Mouse (Mus musculus) macrophage (primary cell): ENCODE measurements around the gene Gm10837. TPM values are rescaled to one million over a fixed set of nuclear protein-coding genes. Genes with fewer than 3 reads are reported as not detected.
"Not testable (repeated sequence)": the region's sequence is repeated elsewhere in the genome, so short reads cannot be mapped to it uniquely, and the experiment has no call there.

Experiments
- H3K27ac ChIP-seq: fragments of 350-480 bp; formaldehyde crosslinking; 2 replicates; pipeline ENCODE4 v1.9.0; 2021
- H3K36me3 ChIP-seq: fragments of 350-480 bp; formaldehyde crosslinking; 2 replicates; pipeline ENCODE4 v1.9.0; 2021; ENCODE audit errors: inconsistent target
- H3K4me3 ChIP-seq: fragments of 350-480 bp; formaldehyde crosslinking; 2 replicates; pipeline ENCODE4 v1.9.0; 2021; ENCODE audit errors: inconsistent target
- H3K79me2 ChIP-seq: fragments of 350-480 bp; formaldehyde crosslinking; 2 replicates; pipeline ENCODE4 v1.9.0; 2021; ENCODE audit errors: inconsistent target
- WGBS: methylation state at CpG from one replicate; pipeline ENCODE4 v1.1.7; 2026; ENCODE audit warnings: inconsistent platforms; ENCODE audit not compliant: missing documents; 5-methylcytosine and 5-hydroxymethylcytosine counted together
- polyA plus RNA-seq: library from polyadenylated mRNA; stranded (reverse); fragments of 250-400 nt; gene quantifications from 3 replicates; pipeline ENCODE4 v1.2.4, GENCODE M21; 2018; ENCODE audit warnings: inconsistent platforms

Gene Gm10837
- polyA plus RNA-seq, 1 experiment from 2014 or later: not detected

GRCm38 (mm10) chr14:122461500-122461899, 28.9 kb upstream of the Gm10837 start:
- 83% methylated on average over 3 of the region's 3 CpGs for WGBS
- Histone ChIP-seq H3K27ac (no peak overlapping the region), H3K36me3 (no peaks in the 10 kb centered on the region), H3K79me2 (no peaks in the 10 kb centered on the region), H3K4me3 (no peak overlapping the region)

- Histone ChIP-seq H3K36me3 (no peaks in the 10 kb centered on the region), H3K4me3 (no peak overlapping the region), H3K27ac (no peak overlapping the region), H3K79me2 (no peaks in the 10 kb centered on the region)
- 82% methylated on average over 9 of the region's 9 CpGs for WGBS
These were observed 28.4 kb upstream of the Gm10837 start for GRCm38 (mm10) chr14:122461966-122462365.

GRCm38 (mm10) chr14:122462689-122463079, 27.7 kb upstream of the Gm10837 start:
- WGBS: 78% methylated on average over 16 of the region's 17 CpGs
- H3K36me3 ChIP-seq: no peaks in the 10 kb centered on the region
- no peak overlapping the region for H3K27ac ChIP-seq
- H3K79me2 ChIP-seq: no peaks in the 10 kb centered on the region
- H3K4me3 ChIP-seq: no peak overlapping the region

- no peaks in the 10 kb centered on the region for H3K79me2 ChIP-seq
- H3K4me3 ChIP-seq: no peak overlapping the region
- 10% methylated on average over 35 of the region's 40 CpGs for WGBS
- H3K36me3 ChIP-seq: no peaks in the 10 kb centered on the region
- H3K27ac ChIP-seq: no peak overlapping the region
These were observed 27.2 kb upstream of the Gm10837 start for GRCm38 (mm10) chr14:122463080-122463691.

GRCm38 (mm10) chr14:122463734-122464341, 26.5 kb upstream of the Gm10837 start:
- WGBS: 2% methylated on average over 56 of the region's 58 CpGs
- H3K79me2 ChIP-seq, H3K36me3 ChIP-seq, H3K27ac ChIP-seq, H3K4me3 ChIP-seq: not testable (repeated sequence)

GRCm38 (mm10) chr14:122464351-122464762, 26.0 kb upstream of the Gm10837 start:
- WGBS: 2% methylated on average over 47 of the region's 62 CpGs
- no peaks in the 10 kb centered on the region for H3K79me2 ChIP-seq
- no peak overlapping the region for H3K27ac ChIP-seq
- no peaks in the 10 kb centered on the region for H3K36me3 ChIP-seq
- H3K4me3 ChIP-seq: no peak overlapping the region

- Histone ChIP-seq H3K36me3 (no peaks in the 10 kb centered on the region), H3K4me3 (no peak within 1 kb of the TSS), H3K27ac (no peak within 1 kb of the TSS), H3K79me2 (no peaks in the 10 kb centered on the region)
- WGBS: 1% methylated on average over 54 of the region's 62 CpGs
These were observed 25.3 kb upstream of the Gm10837 start, which contains the start of gene Zic5 for GRCm38 (mm10) chr14:122464763-122465741. Gene Zic5, minus strand, starts transcription at chr14:122465677.

GRCm38 (mm10) chr14:122465931-122466490, 24.4 kb upstream of the Gm10837 start:
- Histone ChIP-seq H3K36me3 (no peaks in the 10 kb centered on the region), H3K4me3 (no peak overlapping the region), H3K79me2 (no peaks in the 10 kb centered on the region), H3K27ac (no peak overlapping the region)
- WGBS: 34% methylated on average over 13 of the region's 13 CpGs

GRCm38 (mm10) chr14:122466756-122467362, 23.5 kb upstream of the Gm10837 start:
- H3K79me2 ChIP-seq: no peaks in the 10 kb centered on the region
- H3K4me3 ChIP-seq: no peak overlapping the region
- WGBS: 57% methylated on average over 6 of the region's 7 CpGs
- H3K36me3 ChIP-seq: no peaks in the 10 kb centered on the region
- no peak overlapping the region for H3K27ac ChIP-seq

- 14% methylated on average over 23 of the region's 23 CpGs for WGBS
- Histone ChIP-seq H3K27ac (no peak overlapping the region), H3K79me2 (no peaks in the 10 kb centered on the region), H3K36me3 (no peaks in the 10 kb centered on the region), H3K4me3 (no peak overlapping the region)
These were observed 22.2 kb upstream of the Gm10837 start for GRCm38 (mm10) chr14:122467926-122468841.

GRCm38 (mm10) chr14:122468971-122469755, 21.2 kb upstream of the Gm10837 start:
- H3K4me3 ChIP-seq: no peak overlapping the region
- H3K36me3 ChIP-seq: no peaks in the 10 kb centered on the region
- no peak overlapping the region for H3K27ac ChIP-seq
- WGBS: 8% methylated on average over 28 of the region's 28 CpGs
- H3K79me2 ChIP-seq: no peaks in the 10 kb centered on the region

- Histone ChIP-seq H3K36me3 (no peaks in the 10 kb centered on the region), H3K4me3 (no peak overlapping the region), H3K27ac (no peak overlapping the region), H3K79me2 (no peaks in the 10 kb centered on the region)
- 13% methylated on average over 17 of the region's 31 CpGs for WGBS
These were observed 18.8 kb upstream of the Gm10837 start for GRCm38 (mm10) chr14:122471449-122472085.
